Mouse (Mus musculus) heart, embryonic 11.5 days (tissue): ENCODE results near the gene Anapc4. TPM values are rescaled to one million over a fixed set of nuclear protein-coding genes. Genes with fewer than 3 reads are reported as not detected.
A peak's percentile ranks its signal among the peaks of the same experiment; 100 is the strongest.

Source experiments
- ATAC-seq: fragments of 200-750 bp; cut with Nextera tagmentation; replicated peaks from 2 replicates; pipeline ENCODE4 v1.8.0; 2017; ENCODE audit warnings: moderate library complexity; ENCODE audit not compliant: insufficient number of reproducible peaks, low FRiP score, low TSS enrichment
- H3K27ac ChIP-seq: fragments of 300-500 bp; sonication (generic); 2 replicates; pipeline ENCODE4 v1.5.1; 2014; ENCODE audit warnings: mild to moderate bottlenecking, low read depth, low read length
- H3K27me3 ChIP-seq: fragments of 300-500 bp; sonication (generic); 2 replicates; pipeline ENCODE4 v1.6.1; 2014; ENCODE audit warnings: mild to moderate bottlenecking, low read length, mixed read lengths; ENCODE audit not compliant: control insufficient read depth, insufficient read depth
- H3K36me3 ChIP-seq: fragments of 300-500 bp; sonication (generic); 2 replicates; pipeline ENCODE4 v1.6.1; 2014; ENCODE audit warnings: mild to moderate bottlenecking, low read length, moderate library complexity, mixed read lengths; ENCODE audit not compliant: control insufficient read depth, insufficient read depth
- H3K4me1 ChIP-seq: fragments of 300-500 bp; sonication (generic); 2 replicates; pipeline ENCODE4 v1.6.1; 2014; ENCODE audit warnings: low read length; ENCODE audit not compliant: control insufficient read depth, insufficient read depth
- H3K4me2 ChIP-seq: fragments of 300-500 bp; sonication (generic); 2 replicates; pipeline ENCODE4 v1.6.1; 2014; ENCODE audit warnings: mild to moderate bottlenecking, moderate library complexity
- H3K4me3 ChIP-seq: fragments of 300-500 bp; sonication (generic); 2 replicates; pipeline ENCODE4 v1.5.1; 2014; ENCODE audit warnings: low read depth, low read length
- H3K9ac ChIP-seq: fragments of 300-500 bp; sonication (generic); 2 replicates; pipeline ENCODE4 v1.6.1; 2014; ENCODE audit warnings: mild to moderate bottlenecking, low read depth, low read length, moderate library complexity
- H3K9me3 ChIP-seq: fragments of 300-500 bp; sonication (generic); replicated peaks from 2 replicates; pipeline ENCODE4 v1.6.1; 2016; ENCODE audit warnings: low read length; ENCODE audit not compliant: control insufficient read depth
- WGBS: fragments of 180-500 bp; shearing (Covaris S2); extraction: QIAGEN DNeasy Blood & Tissue Kit; methylation state at CpG from one replicate; pipeline ENCODE4 v1.1.7; 2014; ENCODE audit not compliant: insufficient replicate concordance; 5-methylcytosine and 5-hydroxymethylcytosine counted together
- polyA plus RNA-seq: library from polyadenylated mRNA; unstranded; fragments of >200 nt; fragmentation: Nextera tagmentation; extraction: Ambion mirVana; gene quantifications from 2 replicates; pipeline ENCODE4 v1.2.1, GENCODE M21; 2014

The Anapc4 gene
- polyA plus RNA-seq, 1 experiment from 2014 or later, result 82.6 TPM

- H3K27ac ChIP-seq, result no peak overlapping the region
- WGBS, result 75% methylated on average over 3 of the region's 3 CpGs
- H3K4me2 ChIP-seq, result no peak overlapping the region
- no peaks in the 10 kb centered on the region for H3K27me3 ChIP-seq
- ATAC-seq, result no peak
- no peak overlapping the region for H3K9ac ChIP-seq
- H3K4me1 ChIP-seq, result 0 out of 2 replicates have a peak, but pooled peaks cover 4% of the 10 kb centered on the region
- no peak overlapping the region for H3K4me3 ChIP-seq
- H3K36me3 ChIP-seq, result no peaks in the 10 kb centered on the region
- no peaks in the 10 kb centered on the region for H3K9me3 ChIP-seq
Measured at GRCm38 (mm10) chr5:52908246-52908645, 74.4 kb downstream of the Anapc4 start.

GRCm38 (mm10) chr5:52910159-52910591 is 76.4 kb downstream of the Anapc4 start:
- Histone ChIP-seq H3K27ac (no peak overlapping the region), H3K9ac (peak overlapping the region; percentile 36), H3K4me1 (0 out of 2 replicates have a peak, but pooled peaks cover 4% of the 10 kb centered on the region), H3K4me2 (peak overlapping the region; percentile 62), H3K27me3 (no peaks in the 10 kb centered on the region), H3K9me3 (no peaks in the 10 kb centered on the region), H3K36me3 (no peaks in the 10 kb centered on the region), H3K4me3 (peak overlapping the region; percentile 33)
- 18% methylated on average over 12 of the region's 12 CpGs for WGBS
- peak; percentile 35 for ATAC-seq

GRCm38 (mm10) chr5:52911286-52911870 is 77.6 kb downstream of the Anapc4 start:
- H3K36me3 ChIP-seq, result no peaks in the 10 kb centered on the region
- ATAC-seq, result no peak

GRCm38 (mm10) chr5:52913711-52914110 is 79.9 kb downstream of the Anapc4 start:
- WGBS, result 82% methylated on average over 7 of the region's 7 CpGs
- Histone ChIP-seq H3K9me3 (no peaks in the 10 kb centered on the region), H3K4me3 (no peak overlapping the region), H3K27me3 (no peaks in the 10 kb centered on the region), H3K9ac (no peak overlapping the region), H3K27ac (no peak overlapping the region), H3K36me3 (no peaks in the 10 kb centered on the region), H3K4me1 (0 out of 2 replicates have a peak, but pooled peaks cover 4% of the 10 kb centered on the region), H3K4me2 (no peak overlapping the region)
- no peak for ATAC-seq

More at GRCm38 (mm10) chr5:52911286-52911870, 77.6 kb downstream of the Anapc4 start:
- H3K27ac ChIP-seq, result no peak overlapping the region
- WGBS, result 83% methylated on average over 10 of the region's 10 CpGs
- H3K9me3 ChIP-seq, result no peaks in the 10 kb centered on the region
- H3K9ac ChIP-seq, result no peak overlapping the region
- H3K27me3 ChIP-seq, result no peaks in the 10 kb centered on the region
- no peak overlapping the region for H3K4me3 ChIP-seq
- H3K4me1 ChIP-seq, result 0 out of 2 replicates have a peak, but pooled peaks cover 4% of the 10 kb centered on the region
- no peak overlapping the region for H3K4me2 ChIP-seq

GRCm38 (mm10) chr5:52916186-52916585 is 82.4 kb downstream of the Anapc4 start:
- H3K9ac ChIP-seq, result no peak overlapping the region
- WGBS, result 81% methylated on average over 6 of the region's 6 CpGs
- no peaks in the 10 kb centered on the region for H3K36me3 ChIP-seq
- ATAC-seq, result no peak
- no peaks in the 10 kb centered on the region for H3K9me3 ChIP-seq
- H3K27me3 ChIP-seq, result no peaks in the 10 kb centered on the region
- no peaks in the 10 kb centered on the region for H3K4me1 ChIP-seq
- H3K4me3 ChIP-seq, result no peak overlapping the region
- no peak overlapping the region for H3K27ac ChIP-seq
- H3K4me2 ChIP-seq, result no peak overlapping the region

Other genes with a start within 250 kb of the Anapc4 start
- 5.4 and 7.5 TPM in 2 replicates for gene Sepsecs, start 164.3 kb upstream of the Anapc4 start, polyA plus RNA-seq
- gene Pi4k2b, start 92.4 kb upstream of the Anapc4 start, polyA plus RNA-seq, result 9.6 and 11.8 TPM in 2 replicates
- 10.5 and 10.9 TPM in 2 replicates for gene Zcchc4, start 58.6 kb upstream of the Anapc4 start, polyA plus RNA-seq
- not detected in 2 replicates for gene Slc34a2, start 204.1 kb downstream of the Anapc4 start, polyA plus RNA-seq